Mouse (Mus musculus) liver, embryonic 14.5 days (tissue): ENCODE data around the gene Kif17. TPM values are rescaled to one million over a fixed set of nuclear protein-coding genes. Genes with fewer than 3 reads are reported as not detected.
A peak's percentile ranks its signal among the peaks of the same experiment; 100 is the strongest.

Experiments
- ATAC-seq: fragments of 200-750 bp; cut with Nextera tagmentation; 2 replicates; pipeline ENCODE4 v1.8.0; 2017; ENCODE audit warnings: moderate number of reproducible peaks, mild to moderate bottlenecking, moderate library complexity; ENCODE audit not compliant: insufficient read depth
- DNase-seq, 3 experiments: peaks; one replicate each; pipeline ENCODE4 v3.0.0-alpha.2; 2012 to 2013; ENCODE audit warnings: low read depth in 3 of 3, low spot score in 3 of 3
- H3K27ac ChIP-seq: fragments of 300-500 bp; sonication (generic); 2 replicates; pipeline ENCODE4 v1.5.1; 2014; ENCODE audit warnings: moderate library complexity, mild to moderate bottlenecking, control low read depth, inconsistent platforms
- H3K27me3 ChIP-seq: fragments of 300-500 bp; sonication (generic); 2 replicates; pipeline ENCODE4 v1.6.1; 2014; ENCODE audit warnings: mild to moderate bottlenecking, low read length, moderate library complexity; ENCODE audit not compliant: control insufficient read depth, insufficient read depth
- H3K36me3 ChIP-seq: fragments of 300-500 bp; sonication (generic); replicated peaks from 2 replicates; pipeline ENCODE4 v1.6.1; 2014; ENCODE audit warnings: low read depth; ENCODE audit not compliant: control insufficient read depth, insufficient read depth
- H3K4me1 ChIP-seq, 2 experiments: fragments of 200-500 bp in 1 of 2; fragments of 300-500 bp in 1 of 2; sonication (generic) in 1 of 2; replicated peaks; 2 replicates each; pipeline ENCODE4 v1.6.1; 2012 to 2014; ENCODE audit warnings: antibody characterized with exemption in 1 of 2, inconsistent platforms in 1 of 2, low read length in 1 of 2; ENCODE audit not compliant: control insufficient read depth in 2 of 2, insufficient read depth in 2 of 2
- H3K4me2 ChIP-seq: fragments of 300-500 bp; sonication (generic); 2 replicates; pipeline ENCODE4 v1.6.1; 2014; ENCODE audit warnings: low read depth, mild to moderate bottlenecking, control low read depth, moderate library complexity
- H3K4me3 ChIP-seq, 2 experiments: fragments of 200-500 bp in 1 of 2; fragments of 300-500 bp in 1 of 2; sonication (generic) in 1 of 2; 2 replicates each; pipeline ENCODE4 v1.5.1; 2012 to 2014; ENCODE audit warnings: low read depth in 2 of 2, low read length in 2 of 2, mild to moderate bottlenecking in 2 of 2, control low read depth in 1 of 2, inconsistent platforms in 1 of 2, moderate library complexity in 1 of 2; ENCODE audit not compliant: insufficient read depth in 1 of 2
- H3K9ac ChIP-seq: fragments of 300-500 bp; sonication (generic); replicated peaks from 2 replicates; pipeline ENCODE4 v1.6.1; 2014; ENCODE audit warnings: mild to moderate bottlenecking, control low read depth, moderate library complexity
- H3K9me3 ChIP-seq: fragments of 300-500 bp; sonication (generic); 2 replicates; pipeline ENCODE4 v1.6.1; 2016; ENCODE audit warnings: low read length, mixed read lengths; ENCODE audit not compliant: control insufficient read depth
- CTCF ChIP-seq: IDR thresholded peaks from 2 replicates; pipeline ENCODE4 v1.5.1; 2016; ENCODE audit warnings: antibody characterized with exemption, low read depth, control low read depth
- EP300 ChIP-seq: IDR thresholded peaks from 2 replicates; pipeline ENCODE4 v1.6.1; 2016; ENCODE audit warnings: antibody characterized with exemption, low read depth
- WGBS: fragments of 180-500 bp; shearing (Covaris S2); extraction: QIAGEN DNeasy Blood & Tissue Kit; methylation state at CpG from one replicate; pipeline ENCODE4 v1.1.7; 2014; ENCODE audit not compliant: insufficient replicate concordance; 5-methylcytosine and 5-hydroxymethylcytosine counted together
- polyA plus RNA-seq, 2 experiments: library from polyadenylated mRNA; depleted of rRNA in 1 of 2; stranded (reverse) in 1 of 2; unstranded in 1 of 2; fragments of >200 nt; fragmentation: Nextera tagmentation in 1 of 2; extraction: Ambion mirVana in 1 of 2; gene quantifications; 2 replicates each; pipeline versions ENCODE4 v1.2.1 to v1.2.3; 2012 to 2014

Gene Kif17
- polyA plus RNA-seq, 2 experiments = 0.06 to 0.19 TPM

GRCm38 (mm10) chr4:138335648-138336047 is 85.4 kb downstream of the Kif17 start:
- no peak for ATAC-seq
- no peak overlapping the region for H3K4me2 ChIP-seq
- H3K9ac ChIP-seq = no peak overlapping the region
- DNase-seq = no peak
- no peaks in the 10 kb centered on the region for H3K27me3 ChIP-seq
- H3K27ac ChIP-seq = no peak overlapping the region
- no peaks in the 10 kb centered on the region for H3K36me3 ChIP-seq
- 64% methylated on average over 6 of the region's 6 CpGs for WGBS
- no peaks in the 10 kb centered on the region for H3K9me3 ChIP-seq
- no peak overlapping the region for H3K4me3 ChIP-seq
- no peak for TF ChIP-seq EP300
- peak; percentile 47 for TF ChIP-seq CTCF
- H3K4me1 ChIP-seq = no peaks in the 10 kb centered on the region

- no peak overlapping the region for H3K4me2 ChIP-seq
- DNase-seq = no peak
- no peaks in the 10 kb centered on the region for H3K27me3 ChIP-seq
- WGBS = 28% methylated on average over 5 of the region's 5 CpGs
- TF ChIP-seq EP300 = no peak
- no peak overlapping the region for H3K9ac ChIP-seq
- H3K27ac ChIP-seq = no peak overlapping the region
- no peak for ATAC-seq
- no peaks in the 10 kb centered on the region for H3K9me3 ChIP-seq
- no peaks in the 10 kb centered on the region for H3K36me3 ChIP-seq
- no peaks in the 10 kb centered on the region for H3K4me1 ChIP-seq
- no peak overlapping the region for H3K4me3 ChIP-seq
These were observed 86.6 kb downstream of the Kif17 start for GRCm38 (mm10) chr4:138336876-138337275.

- WGBS = 59% methylated on average over 9 of the region's 9 CpGs
- Histone ChIP-seq H3K9ac (no peak overlapping the region), H3K27ac (no peak overlapping the region), H3K9me3 (no peaks in the 10 kb centered on the region), H3K4me3 (no peak overlapping the region), H3K27me3 (no peaks in the 10 kb centered on the region), H3K4me1 (no peaks in the 10 kb centered on the region; a peak in 1 of 4 replicates), H3K36me3 (no peaks in the 10 kb centered on the region), H3K4me2 (no peak overlapping the region)
- ATAC-seq (no peak), DNase-seq (no peak)
- TF ChIP-seq CTCF = no peak
- TF ChIP-seq EP300 = no peak
These were observed 87.1 kb downstream of the Kif17 start for GRCm38 (mm10) chr4:138337341-138337740.

GRCm38 (mm10) chr4:138339963-138340362 is 89.7 kb downstream of the Kif17 start:
- TF ChIP-seq CTCF (peak; percentile 64), EP300 (no peak)
- no peak for DNase-seq
- H3K4me3 ChIP-seq = no peak overlapping the region

GRCm38 (mm10) chr4:138341393-138341792 is 91.2 kb downstream of the Kif17 start:
- no peak overlapping the region for H3K9ac ChIP-seq
- no peak overlapping the region for H3K27ac ChIP-seq
- no peak overlapping the region for H3K4me3 ChIP-seq
- no peaks in the 10 kb centered on the region for H3K9me3 ChIP-seq
- ATAC-seq (no peak), DNase-seq (no peak)
- H3K36me3 ChIP-seq = no peaks in the 10 kb centered on the region
- no peak overlapping the region for H3K4me2 ChIP-seq
- no peaks in the 10 kb centered on the region for H3K27me3 ChIP-seq
- peaks cover 0 to 5% of the 10 kb centered on the region in 2 experiments; a peak in 2 of 4 replicates for H3K4me1 ChIP-seq
- no peak for TF ChIP-seq CTCF
- no peak for TF ChIP-seq EP300
- 49% methylated on average over 8 of the region's 8 CpGs for WGBS

More at GRCm38 (mm10) chr4:138339963-138340362, 89.7 kb downstream of the Kif17 start:
- Histone ChIP-seq H3K9me3 (no peaks in the 10 kb centered on the region), H3K27me3 (no peaks in the 10 kb centered on the region), H3K4me1 (peaks cover 0 to 5% of the 10 kb centered on the region in 2 experiments; a peak in 2 of 4 replicates), H3K36me3 (no peaks in the 10 kb centered on the region), H3K4me2 (no peak overlapping the region), H3K9ac (no peak overlapping the region), H3K27ac (no peak overlapping the region)
- ATAC-seq = no peak
- 26% methylated on average over 4 of the region's 4 CpGs for WGBS
